Mouse (Mus musculus): ENCODE data around the gene Fmo2. TPM values are rescaled to one million over a fixed set of nuclear protein-coding genes. Genes with fewer than 3 reads are reported as not detected.

The Fmo2 gene
- total RNA-seq, 2 experiments from 2014 or later, result 2.3 to 2.6 TPM

DNA sequence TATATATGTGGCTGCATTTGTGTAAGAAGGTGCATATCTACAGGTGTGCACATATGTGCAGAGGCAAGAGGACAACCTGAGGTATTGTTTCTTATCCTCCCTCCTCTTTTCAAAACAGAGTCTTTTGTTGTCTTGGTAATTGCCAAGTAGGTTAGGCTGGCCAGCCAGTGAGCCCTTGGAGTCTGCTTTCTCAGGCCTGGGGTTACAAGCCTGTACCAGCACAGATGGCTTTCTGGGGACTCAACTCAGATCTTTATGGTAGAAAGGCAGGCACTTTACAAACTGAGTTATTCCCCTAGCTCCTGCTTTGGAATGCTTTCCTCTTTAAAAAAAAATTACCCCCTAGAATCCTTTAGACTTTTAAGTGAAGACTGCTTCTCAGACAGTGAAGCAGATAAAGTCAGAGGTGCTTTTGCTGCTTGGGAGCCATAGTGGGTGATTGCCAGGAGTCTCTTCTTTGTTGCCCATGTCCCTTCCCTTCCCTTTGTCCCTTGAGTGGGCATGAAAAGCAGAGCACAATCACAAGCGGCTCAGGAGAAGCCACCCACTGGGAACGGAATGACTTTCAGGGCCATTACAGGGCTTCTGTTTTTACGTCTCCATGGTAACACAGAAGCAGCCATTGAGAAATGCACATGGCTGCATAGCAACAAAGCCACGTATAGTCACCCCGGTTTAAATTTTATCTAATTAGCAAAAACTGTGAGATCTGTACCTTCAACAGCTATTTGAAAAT is 66.5 kb downstream of the Fmo2 start:
- no peak overlapping the region for H3K27ac ChIP-seq
- TF ChIP-seq CTCF (IDR thresholded peaks at IDR 0.05), result no peak
- no peak for DNase-seq (ENCODE audit: extremely low spot score in 1 of 2, low spot score in 2 of 2)
- H3K4me3 ChIP-seq, result no peak overlapping the region
- intact Hi-C loops (cut with DNase I), result no loop called here

Other genes with a start within 250 kb of the Fmo2 start
- not detected for gene Myocos, start 240.5 kb downstream of the Fmo2 start, total RNA-seq (2021)
- 100 to 1,000 TPM; 218 to 220 TPM for gene Prrc2c, start 158.2 kb downstream of the Fmo2 start, total RNA-seq (2021)
- not detected for gene Fmo4, start 84.8 kb downstream of the Fmo2 start, total RNA-seq (2021)
- 10 to 100 TPM; 12.0 to 12.3 TPM for gene Fmo1, start 32.1 kb downstream of the Fmo2 start, total RNA-seq (2021)
- not detected for gene Fmo6, start 38.8 kb upstream of the Fmo2 start, total RNA-seq (2021)
- not detected for gene Fmo3, start 85.8 kb upstream of the Fmo2 start, total RNA-seq (2021)
- gene Mroh9, start 186.9 kb upstream of the Fmo2 start, total RNA-seq (2021), result not detected

All from left cerebral cortex, adult 2 months (tissue).